Mouse (Mus musculus): ENCODE results near the gene Col8a1. TPM values are rescaled to one million over a fixed set of nuclear protein-coding genes. Genes with fewer than 3 reads are reported as not detected.

Col8a1 gene
- under 1 TPM in 1 of 2 experiments, not detected in 1; 0.08 TPM for polyA plus RNA-seq (2017; shearing (Covaris generic))

DNA sequence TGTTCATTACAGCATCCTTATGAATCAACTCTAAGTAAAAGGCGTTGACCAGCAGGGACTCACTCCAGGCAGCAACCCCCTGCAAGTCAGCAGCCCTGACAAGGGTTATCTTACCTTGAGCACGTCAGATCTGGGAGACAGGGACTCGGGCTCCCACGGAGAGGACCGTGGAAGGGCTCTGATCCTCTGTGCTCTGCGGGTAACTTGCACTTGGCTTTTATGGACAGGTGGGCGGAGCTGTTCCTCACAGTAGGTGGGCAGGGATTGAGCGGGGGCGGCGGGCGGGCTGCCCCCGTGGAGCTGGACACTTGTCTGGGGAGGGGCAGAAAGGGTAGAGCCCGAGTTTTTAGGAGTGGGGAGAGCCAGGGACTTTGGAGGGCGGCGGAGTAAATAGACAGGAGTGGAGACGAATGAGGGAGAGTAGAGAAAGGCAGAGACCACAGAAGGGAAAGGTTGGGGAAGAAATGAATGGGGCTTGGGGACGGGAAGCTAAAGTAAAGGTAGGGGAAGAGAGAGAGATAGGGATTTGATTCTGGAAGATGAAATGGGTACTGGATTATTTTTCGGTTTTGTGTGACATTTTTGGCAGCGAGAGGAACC lies at the start of gene Col8a1:
Gene Col8a1, minus strand, starts transcription at position 212 of the 600 bp plus-strand sequence.
- ATAC-seq = no peak

DNA sequence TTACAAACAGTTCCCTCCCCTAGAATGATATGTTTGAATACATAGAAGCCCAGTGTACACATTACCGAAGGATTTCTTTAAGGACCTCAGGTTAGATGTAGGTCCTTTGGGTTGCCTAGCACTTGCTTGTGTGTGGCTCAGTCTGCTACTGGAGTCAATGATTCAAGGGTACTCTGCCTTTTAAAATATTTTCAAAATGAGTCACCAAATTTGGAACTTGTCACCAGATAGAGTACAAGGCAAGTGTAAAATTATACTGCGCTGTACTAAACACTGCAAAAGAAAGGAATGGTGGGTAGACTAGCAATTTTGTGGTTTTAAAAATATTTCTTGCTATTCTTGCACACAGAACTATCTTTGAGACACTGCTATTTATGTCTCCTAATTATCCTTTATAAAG lies 47.3 kb upstream of the Col8a1 start:
- no peak for ATAC-seq

DNA sequence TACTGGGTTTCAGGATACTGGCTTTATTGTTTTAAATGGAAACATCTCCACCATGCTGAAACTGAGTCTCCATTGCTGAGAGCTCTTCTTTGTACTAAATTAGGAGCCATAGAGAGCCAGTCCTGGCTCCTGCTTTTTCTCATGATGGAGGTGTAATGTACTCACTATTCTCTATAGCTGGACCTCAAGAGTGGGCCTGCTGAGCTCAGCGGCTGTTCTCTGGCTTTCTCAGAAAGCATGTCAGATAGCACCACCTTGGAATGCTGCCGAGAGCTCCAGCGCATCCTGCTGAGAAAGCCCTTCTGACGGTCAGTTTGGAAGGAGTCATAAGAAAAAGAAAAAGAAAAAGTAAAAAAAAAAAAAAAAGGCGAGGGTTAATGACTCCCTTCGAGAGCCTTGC lies 41.8 kb upstream of the Col8a1 start:
- ATAC-seq = no peak

DNA sequence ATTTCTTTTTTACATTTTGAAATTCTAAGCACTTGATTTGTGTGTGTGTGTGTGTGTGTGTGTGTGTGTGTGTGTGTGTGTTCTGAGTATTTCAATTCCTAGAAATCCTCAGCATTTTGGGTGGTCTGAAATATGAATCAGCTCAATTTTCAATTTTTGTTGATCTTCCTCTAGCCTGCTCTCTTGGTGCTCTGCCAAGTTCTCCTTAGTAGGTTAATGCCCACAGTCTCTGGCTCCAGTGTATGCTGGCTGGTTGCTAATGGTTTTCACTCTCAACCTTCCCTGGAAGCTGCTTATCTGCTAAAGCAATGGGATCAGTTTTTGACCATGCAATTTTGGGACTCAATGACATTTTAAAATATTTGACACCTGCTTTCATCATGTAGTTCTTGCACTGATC lies 24.5 kb upstream of the Col8a1 start:
- ATAC-seq = no peak

DNA sequence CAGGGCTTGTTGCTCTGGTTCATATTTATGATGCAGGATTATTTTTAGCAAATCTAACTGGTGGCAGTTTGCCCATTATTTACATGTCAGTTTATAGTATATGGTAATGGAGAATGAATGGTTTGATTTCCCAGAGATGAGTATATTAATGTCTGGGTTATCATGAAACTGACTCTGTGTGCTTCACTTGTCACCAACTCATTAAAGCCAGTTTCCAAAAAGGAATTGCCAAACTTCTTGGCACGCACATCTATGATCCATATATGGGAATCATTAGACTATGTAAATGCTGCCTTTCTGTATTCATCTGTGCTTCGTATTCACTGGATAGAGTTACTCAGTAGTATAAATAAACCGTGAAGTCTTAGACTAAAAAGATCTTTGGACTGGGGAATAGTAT lies 11.1 kb upstream of the Col8a1 start:
- ATAC-seq = no peak

DNA sequence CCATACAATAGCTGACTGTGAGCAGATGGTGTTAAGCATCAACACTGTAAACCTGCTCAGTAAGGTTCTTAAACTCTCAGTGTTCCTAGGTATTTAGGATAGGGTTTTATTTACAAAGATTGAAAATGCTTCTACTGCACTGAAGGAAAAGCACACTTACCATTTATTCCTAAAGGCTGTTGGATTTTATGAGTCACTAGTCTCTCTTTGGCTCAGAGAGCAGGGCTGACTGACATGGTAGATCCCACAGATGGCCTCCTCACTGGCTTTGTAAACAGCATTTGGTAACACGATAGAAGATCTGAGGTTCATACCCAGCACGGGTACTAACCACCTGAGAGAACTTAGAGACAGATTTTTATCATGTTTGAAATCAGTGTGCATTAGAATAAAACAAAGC lies 5.3 kb upstream of the Col8a1 start:
- no peak for ATAC-seq

DNA sequence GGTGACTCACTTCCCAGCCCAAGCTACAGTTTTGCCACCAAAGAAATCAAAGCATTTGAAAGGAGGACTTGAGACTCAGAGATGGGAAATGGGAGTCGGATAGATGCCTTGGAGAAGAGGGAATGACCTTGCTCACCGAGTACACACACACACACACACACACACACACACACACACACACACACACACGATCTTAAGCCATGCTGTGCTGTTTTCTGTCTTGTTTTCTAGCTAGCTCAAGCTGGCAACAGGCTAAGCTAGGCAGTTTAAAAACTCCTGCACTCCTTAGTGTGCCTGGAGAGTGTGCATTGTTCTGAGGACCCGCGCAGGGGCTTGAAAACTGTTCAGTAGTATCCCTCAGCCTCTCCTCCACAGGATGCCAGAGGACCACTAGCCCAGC lies 1.2 kb upstream of the Col8a1 start:
- ATAC-seq = no peak

DNA sequence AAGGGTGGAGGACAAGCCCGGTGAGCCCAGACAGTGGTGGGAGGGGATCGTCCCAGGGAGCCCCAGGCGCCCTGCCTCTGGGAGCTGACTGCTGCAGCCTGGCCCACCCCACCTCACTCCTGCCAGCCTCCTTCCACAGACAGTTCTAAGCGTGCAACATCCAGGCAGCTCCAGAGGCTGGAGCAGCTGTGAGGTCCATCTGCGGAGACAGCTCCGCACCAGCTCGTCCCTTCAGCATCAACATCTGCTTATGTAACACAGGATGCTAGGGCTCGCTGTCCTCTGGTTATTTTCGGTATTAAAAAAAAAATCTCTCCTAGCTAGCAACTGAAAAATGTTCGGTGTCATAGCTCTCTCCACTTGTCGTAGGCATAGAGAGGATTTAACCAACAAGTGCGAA lies 704 bp upstream of the Col8a1 start:
- no peak for ATAC-seq

DNA sequence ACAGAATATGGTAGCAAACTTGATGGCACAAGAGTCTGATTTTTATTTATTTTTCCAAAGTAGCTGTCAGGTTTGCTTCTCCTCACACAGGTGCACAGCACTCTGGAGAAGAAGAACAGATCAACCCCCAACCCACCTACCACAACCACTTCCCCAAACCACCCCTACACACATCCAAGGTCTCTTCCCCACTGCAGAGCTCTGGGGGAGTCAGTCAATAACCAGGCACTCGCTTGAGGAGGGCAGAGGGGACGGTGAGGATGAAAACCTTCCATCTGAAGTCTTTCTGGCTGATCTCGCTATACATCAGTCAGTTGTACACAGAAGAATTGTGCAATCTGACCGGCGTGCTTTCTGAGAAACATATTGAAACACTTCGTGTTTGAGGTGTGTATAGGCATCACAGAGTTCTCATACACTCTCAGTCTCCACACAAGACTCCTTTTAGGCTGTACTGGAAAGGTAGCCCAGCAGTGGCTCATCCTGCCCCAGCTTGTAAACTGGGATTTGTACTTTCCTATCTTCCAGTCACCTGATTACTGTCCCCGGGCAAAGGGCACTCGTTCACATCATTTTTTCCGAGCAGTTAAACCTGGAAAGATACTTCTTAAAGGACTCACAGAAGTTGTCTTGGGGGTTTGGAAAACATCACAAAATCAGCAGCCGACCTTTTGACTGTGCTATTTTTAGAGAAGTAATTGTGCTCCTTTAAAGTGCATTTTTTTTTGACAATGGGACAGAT lies 827 bp downstream of the Col8a1 start:
- no peak for ATAC-seq

DNA sequence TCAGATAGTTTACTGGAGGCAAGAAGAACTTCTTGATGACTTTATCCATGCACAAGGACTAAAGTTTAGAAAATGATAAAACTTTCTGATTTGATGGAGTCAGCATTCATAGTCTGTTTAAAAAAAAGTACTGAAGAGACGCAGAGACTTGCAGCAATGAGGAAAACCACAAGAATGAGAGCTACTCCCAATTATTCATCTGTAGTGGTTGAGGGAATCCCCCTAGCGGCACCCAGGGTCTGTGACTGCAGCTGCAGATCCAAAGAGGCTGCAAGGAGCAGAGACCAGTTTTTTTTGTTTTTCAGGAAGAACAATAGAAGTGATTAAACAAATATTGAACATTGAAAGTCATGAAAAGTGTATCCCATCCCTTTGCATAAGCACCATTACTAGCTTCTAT lies 4.0 kb downstream of the Col8a1 start:
- ATAC-seq = no peak

DNA sequence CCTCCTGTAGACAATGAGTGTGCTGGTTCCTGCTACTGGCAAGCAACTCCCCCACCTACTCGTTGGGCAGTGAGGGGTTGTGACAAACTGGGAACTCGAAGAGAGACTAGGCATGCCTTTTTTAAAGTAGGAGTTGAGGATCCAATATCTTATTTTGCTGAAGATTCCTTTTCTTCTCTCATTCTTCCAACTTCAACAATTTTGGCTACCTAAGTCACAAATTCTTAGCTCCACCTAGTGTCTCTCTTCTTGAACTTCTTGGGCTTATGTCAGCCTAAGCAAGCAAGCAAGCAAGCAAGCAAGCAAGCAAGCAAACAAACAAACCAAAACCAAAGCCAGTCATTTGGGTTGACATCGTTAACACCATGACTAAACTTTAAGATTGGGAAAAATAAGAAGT lies 6.4 kb downstream of the Col8a1 start:
- ATAC-seq = no peak

DNA sequence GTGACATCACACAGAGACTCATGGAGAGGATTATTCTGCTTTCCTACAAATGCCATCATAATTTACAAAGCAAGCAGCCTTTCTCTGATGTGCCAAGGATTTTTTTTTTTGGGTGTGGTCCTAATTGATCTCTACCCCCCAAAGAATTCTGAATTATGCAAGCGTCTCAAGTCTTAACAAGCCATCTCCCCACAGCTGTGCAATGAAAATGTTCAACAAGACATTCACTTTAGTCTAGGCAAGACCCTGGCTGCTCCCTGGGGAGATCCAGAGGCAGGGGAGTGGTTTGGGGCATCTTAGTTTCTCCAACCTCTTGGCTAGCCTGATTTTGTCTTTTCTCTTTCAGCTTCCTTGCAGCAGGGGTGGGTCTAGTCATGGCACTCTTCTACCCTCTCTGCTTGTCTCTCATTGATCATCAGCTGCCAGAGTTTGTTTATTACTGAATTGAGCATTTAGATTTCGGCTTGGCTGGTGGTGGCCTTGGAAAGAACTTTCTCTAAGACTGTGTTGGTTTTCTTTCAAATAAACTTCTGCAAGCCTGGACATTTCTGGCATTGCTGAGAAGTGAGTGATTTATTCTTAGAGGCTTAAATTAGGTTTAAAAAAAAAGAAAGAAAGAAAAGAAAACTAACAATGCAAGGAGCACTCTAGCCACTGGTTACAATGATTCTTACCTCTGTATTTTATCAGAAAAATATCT lies 7.0 kb downstream of the Col8a1 start:
- no peak for ATAC-seq

DNA sequence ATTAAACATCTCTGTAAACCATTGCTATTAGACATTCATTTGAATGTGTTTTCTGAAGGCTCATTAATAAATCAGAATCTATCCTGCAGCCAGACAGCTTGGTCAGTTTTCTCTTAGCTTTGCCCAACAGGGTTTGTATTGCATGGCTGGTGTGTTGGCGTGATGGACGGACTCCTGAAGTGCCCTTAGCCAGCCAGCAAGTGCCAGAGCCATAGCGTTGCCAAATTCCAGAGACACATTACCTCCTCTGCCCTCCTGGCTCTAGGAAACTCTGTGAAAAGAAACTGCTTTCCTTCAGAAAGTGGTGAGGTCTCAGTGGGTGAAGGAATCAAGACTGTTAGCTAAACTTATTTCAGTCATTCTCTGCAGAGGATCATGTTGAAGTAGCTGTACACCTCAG lies 14.4 kb downstream of the Col8a1 start:
- no peak for ATAC-seq

DNA sequence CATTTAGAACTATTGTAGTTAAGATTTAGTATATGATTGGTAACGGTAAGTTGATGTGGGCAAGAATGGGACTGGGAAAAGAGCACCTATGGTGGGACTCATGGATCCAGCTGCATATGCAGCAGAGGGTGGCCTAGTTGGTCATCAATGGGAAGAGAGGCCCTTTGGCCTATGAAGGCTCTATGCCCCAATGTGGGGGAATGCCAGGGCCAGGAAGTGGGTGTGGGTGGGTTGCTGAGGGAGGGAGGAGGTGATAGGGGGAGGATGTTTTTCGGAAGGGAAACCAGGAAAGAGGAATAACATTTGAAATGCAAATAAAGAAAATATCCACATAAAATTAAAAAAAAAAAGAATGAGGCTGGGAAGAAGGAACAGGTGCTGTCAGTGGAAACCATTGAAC lies 19.6 kb downstream of the Col8a1 start:
- no peak for ATAC-seq

DNA sequence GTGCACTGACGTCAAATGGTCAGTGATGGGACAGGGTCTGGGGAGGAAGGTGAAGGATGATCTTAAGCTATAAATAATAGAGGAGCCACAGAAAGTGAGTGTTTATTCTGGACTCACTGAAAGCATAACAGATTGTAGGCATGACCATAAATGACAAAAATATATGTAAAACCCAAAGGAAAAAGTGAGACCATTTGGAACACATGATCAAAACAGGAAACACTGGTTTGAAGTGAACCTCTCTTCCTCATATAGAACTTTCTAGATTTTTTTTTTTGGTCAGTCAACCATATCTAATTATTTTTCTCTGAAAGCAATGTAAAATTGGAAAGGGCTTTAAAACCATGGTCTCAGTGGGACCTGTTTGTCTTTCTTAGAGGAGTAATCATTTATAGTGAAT lies 21.0 kb downstream of the Col8a1 start:
- ATAC-seq = no peak

DNA sequence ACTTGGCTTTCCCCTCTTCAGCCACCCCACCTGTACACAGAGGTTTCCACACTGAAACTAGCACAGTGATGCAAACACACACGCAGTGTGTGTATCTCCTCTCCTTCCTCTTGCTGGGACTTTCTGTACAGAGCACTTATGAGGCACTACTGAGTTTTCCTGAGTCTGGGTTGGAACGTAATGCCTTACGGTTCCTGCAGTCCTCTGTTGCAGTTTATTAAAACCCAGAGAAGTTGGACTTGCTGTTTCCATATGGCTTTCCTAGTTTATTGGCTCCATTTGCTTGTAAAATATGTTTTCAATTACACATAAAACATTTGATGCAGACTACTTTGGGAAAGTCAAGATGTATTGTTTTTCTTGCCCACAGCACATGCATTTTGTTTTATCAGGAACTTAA lies 21.4 kb downstream of the Col8a1 start:
- no peak for ATAC-seq

DNA sequence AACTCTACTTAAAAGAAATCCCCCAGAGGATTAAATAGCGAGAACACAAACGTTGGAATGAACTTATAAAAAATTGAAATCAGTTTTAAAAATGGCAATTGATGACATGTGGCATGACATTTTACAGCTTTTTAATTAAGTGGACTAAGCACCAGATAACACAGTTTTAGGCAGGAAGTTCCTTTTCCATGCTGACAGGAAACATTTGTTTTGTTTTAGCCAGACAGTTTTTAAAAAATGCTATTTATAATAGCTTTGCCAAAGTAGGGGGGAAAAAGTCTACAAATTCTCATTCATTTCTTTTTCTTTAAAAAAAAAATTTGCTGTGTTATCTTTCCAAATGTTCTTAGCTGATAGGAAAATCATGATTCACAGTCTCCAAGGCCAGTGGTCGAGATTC lies 29.6 kb downstream of the Col8a1 start:
- no peak for ATAC-seq

DNA sequence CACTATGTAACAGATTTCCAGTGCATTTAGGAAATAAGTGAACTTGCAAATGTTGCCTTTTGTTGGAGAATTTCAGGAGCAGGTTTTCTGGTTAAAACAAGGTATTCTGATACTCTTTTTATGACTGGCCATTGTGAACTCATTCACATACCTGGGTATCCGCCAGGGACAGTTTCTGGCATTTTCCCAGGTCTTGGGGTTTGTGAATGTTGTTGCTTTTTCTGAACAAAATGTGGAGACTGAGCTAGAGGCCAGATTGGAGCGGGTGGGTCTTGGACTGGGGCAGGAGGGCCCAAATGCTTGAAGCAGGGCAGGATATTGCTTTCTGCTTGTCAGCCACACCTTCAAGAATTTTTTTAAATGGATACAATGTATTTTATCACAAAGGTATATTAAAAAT lies 35.6 kb downstream of the Col8a1 start:
- ATAC-seq = no peak

DNA sequence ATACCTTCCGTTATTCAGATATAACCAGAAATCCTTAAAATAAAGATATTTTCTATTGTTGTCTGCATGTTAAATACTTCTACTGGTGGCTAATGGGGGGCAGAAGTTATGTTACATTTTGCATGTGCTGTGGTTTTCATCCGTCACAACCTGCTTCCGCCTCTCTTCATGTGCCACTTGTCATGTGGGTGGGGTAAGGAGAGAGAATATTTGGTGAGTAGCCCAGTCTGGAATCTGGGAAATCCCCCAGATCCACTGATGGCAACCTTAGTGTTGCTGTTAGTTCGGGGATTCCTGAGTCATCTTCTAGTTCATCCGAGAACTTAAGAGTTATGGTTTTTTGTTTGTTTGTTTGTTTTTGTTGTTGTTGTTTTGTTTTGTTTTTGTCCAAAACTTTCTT lies 55.8 kb downstream of the Col8a1 start:
- ATAC-seq = no peak

DNA sequence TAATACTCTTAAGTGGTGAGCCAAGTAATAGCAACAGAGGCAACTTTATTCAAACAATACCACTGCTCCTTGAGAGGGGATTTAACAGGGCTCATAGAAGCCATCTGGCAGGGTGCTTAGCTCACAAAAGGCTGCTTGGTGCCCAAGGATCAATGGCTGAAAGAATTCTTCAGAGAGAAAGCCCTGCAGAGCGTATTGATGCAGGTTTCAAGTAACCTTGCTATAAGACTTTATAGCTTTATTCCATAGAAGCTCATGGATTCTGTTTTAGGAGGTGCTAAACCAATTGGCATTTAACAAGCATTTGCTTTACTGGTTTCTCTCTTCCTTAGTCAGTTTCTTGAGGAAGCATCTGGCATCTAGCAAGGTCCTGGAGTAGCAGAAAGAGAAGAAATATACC lies 59.8 kb downstream of the Col8a1 start:
- ATAC-seq = no peak

DNA sequence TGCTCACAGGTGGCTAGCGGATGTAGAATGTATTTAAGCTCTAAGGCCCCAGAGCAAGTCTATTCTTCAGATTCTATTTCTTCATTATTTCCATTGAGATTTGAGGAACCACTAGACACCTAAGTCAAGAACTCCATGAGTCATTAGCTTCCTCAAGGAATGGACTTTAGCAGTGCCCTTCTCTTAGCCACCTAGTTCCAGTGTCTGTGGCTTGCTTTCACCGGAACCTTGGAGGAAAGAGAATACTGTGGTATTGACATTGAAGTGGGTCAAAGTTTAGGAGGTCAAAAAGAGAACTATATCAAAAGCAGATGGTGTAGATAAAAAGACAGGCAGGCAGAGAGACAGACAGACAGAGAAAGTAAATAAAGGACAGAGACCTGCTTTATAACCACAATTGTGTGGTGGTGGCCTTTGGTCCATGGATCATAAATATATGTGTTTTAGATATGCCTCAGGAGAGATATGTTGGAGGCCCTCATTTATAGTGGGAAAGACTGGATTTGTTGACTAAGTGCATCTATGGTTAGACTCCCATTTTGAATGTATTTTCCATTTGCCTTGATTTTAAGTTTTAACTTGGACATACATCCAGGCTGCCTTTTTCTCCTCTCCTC lies 60.5 kb downstream of the Col8a1 start:
- ATAC-seq = no peak

DNA sequence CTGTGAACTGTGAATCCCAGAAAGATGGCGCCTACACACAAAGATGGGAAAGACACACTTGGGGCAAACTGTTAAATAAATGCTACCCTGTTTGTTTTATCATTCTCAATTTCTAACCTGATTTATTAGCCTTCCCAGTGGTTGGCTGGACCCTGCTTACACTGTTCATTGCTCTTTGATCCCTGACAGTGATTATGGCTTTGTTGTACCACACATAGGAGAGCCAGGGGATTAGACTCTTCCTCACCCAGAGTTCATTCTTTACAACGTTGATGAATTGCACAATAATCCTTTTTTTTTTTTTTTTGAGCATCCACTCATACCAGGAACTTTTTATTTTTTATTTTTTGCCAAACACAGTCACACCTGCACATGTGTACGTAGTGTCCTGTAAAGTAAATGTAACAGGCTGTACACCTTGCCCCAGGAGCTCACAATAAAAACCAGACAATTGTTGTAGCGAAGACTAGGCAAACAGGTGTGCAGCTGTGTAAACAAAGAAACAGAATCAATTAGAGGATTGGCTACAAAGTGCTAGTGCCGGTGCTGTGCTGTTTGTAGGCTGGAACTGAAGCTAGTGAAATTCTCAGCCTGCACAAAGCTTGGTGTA lies 68.6 kb downstream of the Col8a1 start:
- no peak for ATAC-seq

DNA sequence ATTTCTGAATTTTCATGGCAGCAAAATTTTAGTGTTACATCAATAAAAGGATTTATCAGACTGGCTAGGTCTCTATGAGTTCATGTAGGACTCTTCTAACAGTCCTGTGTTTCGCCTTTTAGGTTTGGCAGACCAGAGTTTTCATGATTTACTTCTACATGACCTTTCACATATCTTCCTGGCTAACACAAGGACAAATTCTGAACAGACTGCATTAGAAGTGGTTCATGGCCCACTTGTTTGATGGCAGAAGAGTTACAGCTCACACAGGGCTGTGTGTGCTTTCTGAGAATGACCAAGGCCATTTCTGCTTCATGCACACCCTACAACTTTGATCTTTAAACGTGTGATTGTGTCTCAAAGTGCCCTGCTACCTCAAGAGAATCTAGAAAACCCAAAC lies 82.3 kb downstream of the Col8a1 start:
- no peak for ATAC-seq
